Mouse (Mus musculus): ENCODE data around the gene Rab13. TPM values are rescaled to one million over a fixed set of nuclear protein-coding genes. Genes with fewer than 3 reads are reported as not detected.
A peak's percentile ranks its signal among the peaks of the same experiment; 100 is the strongest.
"Not testable (repeated sequence)": the region's sequence is repeated elsewhere in the genome, so short reads cannot be mapped to it uniquely, and the experiment has no call there.

The Rab13 gene
- polyA plus RNA-seq, 1 experiment from 2014 or later, result 24.4 TPM

- Histone ChIP-seq H3K27me3 (ENCODE audit: poor library complexity, severe bottlenecking) (0 out of 2 replicates have a peak, but pooled peaks cover 11% of the 10 kb centered on the region), H3K9me3 (no peaks in the 10 kb centered on the region), H3K4me1 (peaks cover 17% of the 10 kb centered on the region), H3K4me3 (no peak overlapping the region), H3K27ac (no peak overlapping the region), H3K36me3 (replicated peaks) (peaks cover 6% of the 10 kb centered on the region)
- no peak for DNase-seq (ENCODE audit: extremely low spot score, low spot score)
- 89% methylated on average over 2 of the region's 2 CpGs for WGBS
Observed at GRCm38 (mm10) chr3:90241251-90241650, 27.8 kb downstream of the Rab13 start.

GRCm38 (mm10) chr3:90241669-90242358, 28.3 kb downstream of the Rab13 start:
- Histone ChIP-seq H3K4me3 (no peak overlapping the region), H3K36me3 (replicated peaks) (peaks cover 2% of the 10 kb centered on the region; the same call in 1 of the 2 replicates), H3K27ac (no peak overlapping the region), H3K4me1 (peaks cover 17% of the 10 kb centered on the region), H3K9me3 (no peaks in the 10 kb centered on the region), H3K27me3 (ENCODE audit: poor library complexity, severe bottlenecking) (0 out of 2 replicates have a peak, but pooled peaks cover 11% of the 10 kb centered on the region)
- WGBS, result 89% methylated on average over 10 of the region's 10 CpGs
- no peak for DNase-seq (ENCODE audit: extremely low spot score, low spot score)

- peak; percentile 75 for DNase-seq (ENCODE audit: extremely low spot score, low spot score)
- Histone ChIP-seq H3K4me1 (peaks cover 27% of the 10 kb centered on the region), H3K27me3 (ENCODE audit: poor library complexity, severe bottlenecking) (0 out of 2 replicates have a peak, but pooled peaks cover 11% of the 10 kb centered on the region), H3K36me3 (replicated peaks) (no peaks in the 10 kb centered on the region), H3K9me3 (no peaks in the 10 kb centered on the region), H3K27ac (peak within 1 kb of the TSS; percentile 85), H3K4me3 (peak within 1 kb of the TSS; percentile 55)
- WGBS, result 2% methylated on average over 19 of the region's 19 CpGs
Observed at GRCm38 (mm10) chr3:90242984-90243775, 29.7 kb downstream of the Rab13 start, which contains the start of gene Creb3l4. Creb3l4 (minus strand) TSS chr3:90243512.

- 0 out of 2 replicates have a peak, but pooled peaks cover 11% of the 10 kb centered on the region for H3K27me3 ChIP-seq (ENCODE audit: poor library complexity, severe bottlenecking)
- no peak overlapping the region for H3K4me3 ChIP-seq
- no peak for DNase-seq (ENCODE audit: extremely low spot score, low spot score)
- WGBS, result 80% methylated on average over 2 of the region's 2 CpGs
- peaks cover 41% of the 10 kb centered on the region for H3K4me1 ChIP-seq
- no peak overlapping the region for H3K27ac ChIP-seq
- peaks cover 11% of the 10 kb centered on the region for H3K36me3 ChIP-seq (replicated peaks)
- H3K9me3 ChIP-seq, result no peaks in the 10 kb centered on the region
Observed at GRCm38 (mm10) chr3:90245406-90245805, 31.9 kb downstream of the Rab13 start.

GRCm38 (mm10) chr3:90247630-90247959, 34.1 kb downstream of the Rab13 start:
- H3K27me3 ChIP-seq (ENCODE audit: poor library complexity, severe bottlenecking), result 0 out of 2 replicates have a peak, but pooled peaks cover under 1% of the 10 kb centered on the region
- under 1% methylated on average over 3 of the region's 3 CpGs for WGBS
- H3K9me3 ChIP-seq, result no peaks in the 10 kb centered on the region
- DNase-seq (ENCODE audit: extremely low spot score, low spot score), result no peak
- H3K36me3 ChIP-seq (replicated peaks), result peaks cover 28% of the 10 kb centered on the region
- peak overlapping the region; percentile 94 for H3K27ac ChIP-seq
- H3K4me1 ChIP-seq, result peaks cover 42% of the 10 kb centered on the region
- peak overlapping the region; percentile 77 for H3K4me3 ChIP-seq

GRCm38 (mm10) chr3:90247960-90248745, 34.7 kb downstream of the Rab13 start, which contains the start of gene Slc39a1:
Slc39a1 (plus strand) TSS chr3:90248172.
- Histone ChIP-seq H3K27me3 (ENCODE audit: poor library complexity, severe bottlenecking) (no peaks in the 10 kb centered on the region), H3K4me1 (peaks cover 37% of the 10 kb centered on the region), H3K4me3 (peak within 1 kb of the TSS; percentile 77), H3K9me3 (no peaks in the 10 kb centered on the region), H3K36me3 (replicated peaks) (peaks cover 28% of the 10 kb centered on the region), H3K27ac (peak within 1 kb of the TSS; percentile 94)
- WGBS, result under 1% methylated on average over 44 of the region's 44 CpGs
- DNase-seq (ENCODE audit: extremely low spot score, low spot score), result peak; percentile 94

GRCm38 (mm10) chr3:90248746-90249100, 35.2 kb downstream of the Rab13 start:
- WGBS, result 11% methylated on average over 10 of the region's 10 CpGs
- Histone ChIP-seq H3K36me3 (replicated peaks) (peaks cover 28% of the 10 kb centered on the region), H3K4me3 (peak overlapping the region; percentile 77), H3K4me1 (peaks cover 35% of the 10 kb centered on the region), H3K9me3 (no peaks in the 10 kb centered on the region), H3K27me3 (ENCODE audit: poor library complexity, severe bottlenecking) (no peaks in the 10 kb centered on the region), H3K27ac (peak overlapping the region; percentile 94)
- no peak for DNase-seq (ENCODE audit: extremely low spot score, low spot score)

- WGBS, result 88% methylated on average over 6 of the region's 6 CpGs
- Histone ChIP-seq H3K27ac (no peak overlapping the region), H3K36me3 (replicated peaks) (peaks cover 28% of the 10 kb centered on the region), H3K27me3 (ENCODE audit: poor library complexity, severe bottlenecking) (no peaks in the 10 kb centered on the region), H3K4me1 (peaks cover 45% of the 10 kb centered on the region), H3K4me3 (no peak overlapping the region), H3K9me3 (no peaks in the 10 kb centered on the region)
- no peak for DNase-seq (ENCODE audit: extremely low spot score, low spot score)
Observed at GRCm38 (mm10) chr3:90250791-90251190, 37.3 kb downstream of the Rab13 start.

GRCm38 (mm10) chr3:90251731-90252226, 38.3 kb downstream of the Rab13 start:
- not testable (repeated sequence) for H3K27me3 ChIP-seq (ENCODE audit: poor library complexity, severe bottlenecking); DNase-seq (ENCODE audit: extremely low spot score, low spot score); H3K9me3 ChIP-seq; H3K4me3 ChIP-seq; H3K27ac ChIP-seq
- WGBS, result 95% methylated on average over 11 of the region's 12 CpGs
- H3K4me1 ChIP-seq, result peaks cover 51% of the 10 kb centered on the region
- peaks cover 34% of the 10 kb centered on the region for H3K36me3 ChIP-seq (replicated peaks)

GRCm38 (mm10) chr3:90252659-90253058, 39.2 kb downstream of the Rab13 start:
- peaks cover 43% of the 10 kb centered on the region for H3K36me3 ChIP-seq (replicated peaks)
- H3K9me3 ChIP-seq; H3K27ac ChIP-seq; H3K4me3 ChIP-seq; H3K27me3 ChIP-seq (ENCODE audit: poor library complexity, severe bottlenecking); DNase-seq (ENCODE audit: extremely low spot score, low spot score): not testable (repeated sequence)
- H3K4me1 ChIP-seq, result peaks cover 47% of the 10 kb centered on the region
- 87% methylated on average over 2 of the region's 2 CpGs for WGBS

GRCm38 (mm10) chr3:90253174-90253573, 39.7 kb downstream of the Rab13 start:
- DNase-seq (ENCODE audit: extremely low spot score, low spot score); H3K27me3 ChIP-seq (ENCODE audit: poor library complexity, severe bottlenecking); H3K27ac ChIP-seq; H3K9me3 ChIP-seq: not testable (repeated sequence)
- WGBS, result 77% methylated on average over 1 of the region's 1 CpGs
- peak overlapping the region; percentile 76; the same call in 1 of the 2 replicates for H3K4me3 ChIP-seq
- H3K36me3 ChIP-seq (replicated peaks), result peaks cover 48% of the 10 kb centered on the region
- H3K4me1 ChIP-seq, result peaks cover 42% of the 10 kb centered on the region

- H3K27ac ChIP-seq, result peak within 1 kb of the TSS; percentile 86
- DNase-seq (ENCODE audit: extremely low spot score, low spot score), result peak; percentile 96
- H3K27me3 ChIP-seq (ENCODE audit: poor library complexity, severe bottlenecking), result no peaks in the 10 kb centered on the region
- H3K4me3 ChIP-seq, result peak within 1 kb of the TSS; percentile 76
- peaks cover 35% of the 10 kb centered on the region for H3K4me1 ChIP-seq
- H3K36me3 ChIP-seq (replicated peaks), result peaks cover 55% of the 10 kb centered on the region
- WGBS, result 2% methylated on average over 38 of the region's 40 CpGs
- H3K9me3 ChIP-seq, result no peaks in the 10 kb centered on the region
Observed at GRCm38 (mm10) chr3:90253653-90254418, 40.3 kb downstream of the Rab13 start, which contains the start of gene Crtc2. Crtc2 (plus strand) TSS chr3:90254163.

Measured in forebrain, embryonic 10.5 days (tissue).